In genomic region chr6:92015848-92016247, GRCm38 (mm10) we compare ENCODE assay signal across 12 mouse cellular contexts.
"Had no signal": no experiment of that assay in that cellular context is flagged by ENCODE, and none has a peak within 500 bp of the region (broad histone marks: within the 10 kb centered on the region; RNA-seq: fewer than 3 reads in every experiment).

No protein-coding gene starts in this region.

- H3K4me3 ChIP-seq: left cerebral cortex, adult 2 months; limb, embryonic 12.5 days; liver, embryonic 13.5 days had no signal

- H3K9ac ChIP-seq: limb, embryonic 12.5 days; liver, embryonic 13.5 days; liver, postnatal 0 days had no signal

- H3K4me2 ChIP-seq: limb, embryonic 12.5 days; liver, embryonic 13.5 days had no signal

- H3K9me3 ChIP-seq: limb, embryonic 12.5 days; liver, embryonic 13.5 days had no signal

- H3K27ac ChIP-seq: limb, embryonic 12.5 days; liver, embryonic 13.5 days had no signal

- H3K27me3 ChIP-seq: limb, embryonic 12.5 days; liver, embryonic 13.5 days had no signal

- H3K36me3 ChIP-seq: limb, embryonic 12.5 days; liver, embryonic 13.5 days had no signal

- DNase-seq: kidney, adult 9 months; kidney, postnatal 4 days; liver; liver, embryonic 13.5 days; liver, postnatal 0 days; lung, postnatal 36 days; right cerebral cortex, postnatal 14 days; thymus, postnatal 36 days had no signal

- ATAC-seq: intestine, postnatal 0 days; liver, postnatal 0 days; midbrain, embryonic 16.5 days had no signal
